Mouse (Mus musculus) kidney, postnatal 36 days (tissue): ENCODE results near the gene Arpp21.

Experiments
- DNase-seq, 2 experiments: peaks; one replicate each; pipeline ENCODE4 v3.0.0; 2021 to 2022; ENCODE audit warnings: mixed read lengths in 2 of 2

Arpp21 gene

DNA sequence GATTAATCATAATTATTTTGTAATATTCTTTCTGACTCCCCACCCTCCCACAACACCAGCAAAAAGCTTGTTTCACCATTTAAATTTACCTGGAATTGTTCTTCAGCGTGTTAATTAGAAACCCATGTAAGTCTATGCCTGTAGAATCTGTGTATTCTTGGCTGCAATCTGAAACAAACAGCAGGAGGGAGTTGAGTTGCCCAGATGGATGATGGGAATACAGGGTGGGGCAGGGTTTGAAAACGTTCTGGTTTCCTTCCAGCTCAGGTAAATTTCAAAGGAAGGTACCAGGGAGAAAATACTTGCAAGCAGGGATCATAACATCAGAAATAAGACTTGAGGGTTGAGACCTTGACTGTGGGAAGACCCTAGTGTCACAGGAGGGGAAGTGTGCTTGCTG is 58.2 kb downstream of the Arpp21 start:
- no peak for DNase-seq

DNA sequence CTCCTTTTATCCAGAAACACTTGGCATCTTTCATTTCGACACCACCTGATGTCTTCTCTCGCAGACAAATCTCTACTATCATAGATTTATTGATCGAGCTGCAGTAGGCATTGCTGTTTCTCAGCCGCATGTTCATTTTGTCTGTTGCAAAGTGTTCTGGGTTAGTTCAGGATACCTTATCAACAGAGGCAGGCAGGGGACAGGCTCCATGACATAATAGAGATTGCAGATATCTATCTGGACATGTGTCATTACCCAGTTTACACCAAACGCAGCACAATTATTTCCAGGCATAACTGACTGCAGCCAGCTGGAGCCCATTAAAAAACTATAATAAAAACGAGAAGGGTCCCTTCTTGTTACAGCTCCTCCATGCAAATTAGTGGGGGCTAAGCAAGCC is 59.4 kb downstream of the Arpp21 start:
- no peak for DNase-seq

DNA sequence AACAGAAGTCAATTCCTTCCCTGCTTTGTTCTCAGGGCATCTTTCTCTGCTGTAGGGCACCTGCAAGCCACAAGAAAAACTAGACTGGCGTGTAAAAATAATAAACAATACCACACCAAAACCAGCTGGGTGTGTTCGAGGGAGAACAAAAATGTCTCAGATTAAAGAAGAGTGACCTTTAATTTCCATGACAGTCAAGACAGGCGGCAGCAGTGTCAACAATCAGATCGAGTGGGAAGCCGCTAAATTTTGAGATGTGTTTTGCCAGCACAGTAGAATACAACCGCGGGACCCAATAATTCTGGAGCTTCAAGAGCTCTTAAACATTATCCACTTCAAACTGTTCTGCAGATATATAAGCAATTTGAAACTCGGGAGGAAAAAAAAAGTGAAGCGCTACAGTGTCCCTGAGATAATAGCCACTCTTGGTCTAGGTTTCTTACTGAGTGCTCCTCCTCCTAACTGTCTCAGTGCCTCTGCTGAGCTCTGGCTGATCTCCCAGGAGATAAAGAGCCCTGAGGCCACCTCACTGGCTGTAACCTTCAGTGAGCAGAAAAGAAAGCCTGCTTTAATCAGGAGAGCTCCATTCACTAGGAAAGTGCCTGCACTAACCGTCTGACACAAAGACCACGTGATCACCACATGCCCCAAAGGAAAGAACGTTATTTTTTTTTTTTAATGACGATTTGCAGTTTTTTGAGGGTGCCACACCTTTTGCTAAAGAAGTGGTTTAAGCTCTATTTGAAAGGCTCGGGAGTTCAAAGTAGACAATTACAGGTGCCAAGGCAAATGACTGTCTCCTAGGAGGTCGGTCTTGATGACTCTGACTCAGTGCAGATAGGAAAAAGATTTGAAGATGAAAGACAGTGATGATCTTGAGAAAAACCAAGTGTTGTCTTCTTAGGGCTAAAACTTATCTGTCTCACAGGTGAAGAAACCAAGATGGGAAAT is 61.1 kb downstream of the Arpp21 start:
- DNase-seq = peak; percentile 7 to 8

DNA sequence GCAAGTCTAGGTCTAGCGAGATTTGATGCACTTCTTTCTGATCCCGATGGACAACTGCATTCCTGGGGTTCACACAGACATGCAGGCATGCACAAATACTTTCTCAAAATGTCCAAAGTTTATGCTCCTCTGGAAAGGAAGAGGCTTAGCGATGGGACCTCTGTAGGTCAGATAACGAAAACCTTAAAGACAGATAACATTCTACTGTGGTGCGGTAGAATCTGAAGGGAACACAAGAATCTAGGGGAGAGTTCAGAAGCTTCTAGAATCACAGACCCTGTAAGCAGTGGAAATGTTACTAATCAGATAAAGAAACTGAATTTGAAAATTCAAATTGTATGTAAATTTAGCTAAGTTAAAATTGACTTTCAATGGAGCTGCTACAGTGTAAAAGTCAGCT is 62.0 kb downstream of the Arpp21 start:
- no peak for DNase-seq

DNA sequence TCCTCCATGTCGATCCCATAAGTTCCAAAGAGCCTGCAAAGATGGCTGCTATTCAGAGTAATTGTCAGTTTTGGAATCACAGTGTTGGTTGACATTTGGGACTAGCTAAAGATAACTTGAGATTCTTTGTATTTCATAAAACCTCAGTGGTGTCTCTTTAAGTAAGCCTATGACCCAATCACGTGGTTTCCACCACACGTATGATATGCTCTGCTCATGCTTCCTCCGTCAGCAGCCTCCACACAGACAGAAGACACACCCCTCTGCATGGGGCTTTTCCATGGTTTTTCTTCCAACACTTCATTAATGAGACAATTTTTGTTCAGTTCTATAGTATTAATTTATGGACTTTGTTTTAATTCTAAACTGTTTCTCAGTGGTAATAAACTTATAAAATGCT is 71.1 kb downstream of the Arpp21 start:
- no peak for DNase-seq

DNA sequence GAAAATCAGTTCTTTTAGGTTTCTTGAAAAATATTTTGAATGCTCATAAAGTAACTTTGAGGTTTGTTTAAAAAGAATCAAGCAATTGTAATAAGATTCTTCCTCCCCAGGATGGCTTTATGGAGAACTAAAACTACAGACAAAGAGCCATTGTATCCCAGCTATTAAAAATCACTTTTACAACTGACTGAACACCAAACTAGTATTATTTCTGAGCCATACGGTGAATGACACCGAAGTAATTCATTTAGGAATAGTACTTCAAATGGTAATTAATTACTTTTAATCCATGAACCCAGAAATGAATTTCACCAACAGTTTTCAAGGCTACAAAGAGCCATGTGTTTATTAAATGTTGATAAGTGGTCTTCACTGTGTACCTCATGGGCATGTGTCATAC is 74.8 kb downstream of the Arpp21 start:
- no peak for DNase-seq

DNA sequence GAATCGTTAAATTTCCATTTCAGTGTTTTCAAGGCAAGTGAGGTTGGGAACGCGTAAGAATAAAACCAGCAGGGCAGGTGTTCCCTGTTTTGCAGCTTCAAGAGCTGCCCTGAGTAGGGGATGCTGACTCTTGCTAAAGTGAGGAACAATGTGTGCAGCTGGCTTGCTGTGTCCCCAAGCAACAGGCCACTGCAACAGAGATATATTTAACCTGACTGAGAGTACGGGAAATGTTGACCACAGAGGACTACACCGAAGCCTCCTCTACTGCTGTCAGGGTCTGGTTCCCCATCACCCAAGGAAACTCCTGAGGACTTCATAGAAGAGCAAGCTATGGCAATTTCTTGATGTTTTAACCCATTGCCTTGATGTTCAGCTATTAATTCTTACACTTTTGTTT is 81.8 kb downstream of the Arpp21 start:
- no peak for DNase-seq

DNA sequence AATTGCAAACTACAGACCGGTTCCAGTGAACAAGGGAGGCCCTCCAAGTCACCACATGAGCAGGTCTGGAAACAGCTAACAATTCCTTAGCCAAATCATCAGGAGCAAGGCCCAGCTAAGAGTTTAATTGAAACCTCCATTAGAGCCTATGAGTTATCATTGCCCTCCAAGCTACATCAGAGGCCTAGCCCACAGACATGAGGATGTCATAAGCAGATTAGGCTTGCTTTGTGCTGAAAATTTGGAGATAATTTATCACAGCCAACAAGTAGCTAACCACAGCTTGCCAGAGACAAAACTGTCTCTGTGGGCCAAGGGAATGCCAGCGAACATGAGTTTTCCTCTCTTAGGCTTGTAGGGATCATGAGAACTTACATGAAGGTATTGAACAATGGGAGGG is 83.0 kb downstream of the Arpp21 start:
- DNase-seq = no peak

DNA sequence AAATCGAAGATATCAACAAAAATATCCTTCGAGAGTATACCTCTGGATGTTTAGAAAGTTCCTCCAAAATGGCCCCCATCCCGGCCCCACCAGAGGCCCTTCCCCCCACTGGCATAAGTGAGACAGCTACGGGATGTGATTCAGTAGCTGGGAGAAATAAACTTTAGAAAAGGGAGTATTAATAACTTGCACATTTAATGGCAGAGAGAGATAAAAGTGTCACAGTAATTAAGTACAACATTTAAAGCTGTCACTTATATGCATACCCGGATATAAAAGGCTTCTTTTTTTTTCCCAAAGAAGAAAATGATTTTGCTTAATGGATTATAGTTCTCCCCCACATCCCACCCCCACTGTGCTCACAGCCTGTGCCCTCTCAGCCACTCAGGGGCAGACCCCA is 84.6 kb downstream of the Arpp21 start:
- DNase-seq = no peak

DNA sequence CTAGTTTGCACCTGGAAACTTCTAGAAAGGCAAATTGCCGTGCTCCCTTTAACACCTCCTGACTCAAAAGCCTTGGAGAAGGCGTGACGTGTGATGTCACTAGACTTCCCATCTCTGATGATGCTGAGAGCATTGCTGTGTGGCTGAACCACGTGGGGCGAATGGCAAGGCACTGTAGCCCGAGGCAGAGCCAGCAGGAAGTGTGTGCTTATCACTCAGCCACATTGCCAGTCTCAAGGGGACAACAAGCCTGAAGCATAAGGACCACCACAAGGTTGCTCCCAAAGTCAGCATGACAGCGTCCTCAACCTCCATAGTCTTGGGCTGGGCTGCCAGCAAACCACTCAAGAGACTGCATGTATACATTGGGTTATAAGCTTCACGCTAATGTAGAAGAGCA is 95.1 kb downstream of the Arpp21 start:
- no peak for DNase-seq

DNA sequence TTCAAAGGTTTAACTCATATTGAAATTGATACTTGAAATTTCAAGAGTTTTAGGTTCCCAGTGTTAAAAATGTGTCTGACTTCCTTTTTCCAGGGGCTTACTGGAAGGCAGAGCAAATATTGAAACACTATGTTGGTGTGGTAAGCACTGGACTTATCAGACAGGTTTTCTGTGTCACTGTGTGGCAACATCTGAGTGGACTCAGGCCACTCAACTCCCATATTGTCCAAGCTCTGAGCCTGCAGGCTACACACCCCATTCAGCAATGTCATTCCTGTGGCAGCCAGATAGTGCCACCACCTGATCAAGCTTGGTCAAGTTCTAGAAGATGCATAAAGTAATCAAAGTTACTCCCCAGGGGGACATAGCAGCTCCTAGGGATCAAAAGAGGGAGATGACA is 97.9 kb downstream of the Arpp21 start:
- DNase-seq = no peak

DNA sequence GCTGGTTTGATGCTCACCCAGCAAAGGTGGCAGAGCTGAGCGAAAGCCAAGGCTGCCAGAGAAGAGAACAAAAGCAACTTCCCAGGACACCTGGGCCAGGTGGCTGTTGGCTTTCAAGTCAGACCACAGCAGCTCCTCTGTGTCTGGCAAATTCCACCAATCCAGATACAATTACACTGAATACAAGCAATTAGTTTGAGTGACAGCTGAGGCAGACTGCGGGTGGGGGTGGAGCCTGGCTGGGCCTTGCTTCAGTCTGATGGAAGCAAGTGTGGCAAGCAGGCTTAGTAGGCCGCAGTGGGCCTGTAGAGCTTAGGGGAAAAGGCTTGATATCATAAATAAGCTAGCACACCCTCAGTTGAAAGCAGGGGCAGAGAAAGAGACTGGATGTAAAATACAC is 104.9 kb downstream of the Arpp21 start:
- no peak for DNase-seq

DNA sequence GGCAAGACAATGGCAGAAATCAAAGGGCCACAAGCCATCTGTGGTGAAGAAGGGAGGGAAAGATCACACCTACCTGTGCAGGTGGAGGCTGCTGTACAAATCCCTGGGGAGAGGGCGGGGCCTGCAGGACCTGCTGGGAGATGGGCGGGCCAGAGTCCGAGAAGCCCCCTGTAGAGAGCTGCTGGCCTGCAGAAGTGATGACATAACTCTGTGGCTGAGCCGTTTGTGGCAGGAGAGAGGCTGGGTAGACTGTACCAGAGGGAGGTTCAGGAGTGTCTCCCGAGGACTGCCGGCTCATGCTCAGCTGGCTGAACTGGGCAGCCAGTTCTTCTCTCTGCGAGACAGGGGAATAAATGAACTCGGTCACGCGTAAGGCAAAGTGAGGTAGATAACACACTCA is 111.1 kb downstream of the Arpp21 start:
- DNase-seq = no peak

DNA sequence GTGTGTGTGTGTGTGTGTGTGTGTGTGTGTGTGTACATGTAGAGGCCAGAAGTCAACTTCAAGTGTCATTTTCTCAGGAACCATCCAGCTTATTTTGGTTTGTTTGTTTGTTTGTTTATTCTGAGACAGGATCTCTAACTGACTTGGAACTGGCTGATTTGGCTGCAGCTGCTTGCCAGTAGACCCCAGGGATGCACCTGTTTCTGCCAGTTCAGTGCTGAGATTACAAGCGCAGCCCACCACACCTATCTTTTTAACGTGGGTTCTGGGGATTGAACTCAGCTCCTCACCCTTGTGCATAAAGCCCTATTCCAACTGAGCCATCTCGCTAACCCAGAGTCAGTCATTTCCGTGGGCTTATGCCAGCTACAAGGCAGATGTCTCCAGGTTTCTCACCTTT is 111.6 kb downstream of the Arpp21 start:
- DNase-seq = no peak

DNA sequence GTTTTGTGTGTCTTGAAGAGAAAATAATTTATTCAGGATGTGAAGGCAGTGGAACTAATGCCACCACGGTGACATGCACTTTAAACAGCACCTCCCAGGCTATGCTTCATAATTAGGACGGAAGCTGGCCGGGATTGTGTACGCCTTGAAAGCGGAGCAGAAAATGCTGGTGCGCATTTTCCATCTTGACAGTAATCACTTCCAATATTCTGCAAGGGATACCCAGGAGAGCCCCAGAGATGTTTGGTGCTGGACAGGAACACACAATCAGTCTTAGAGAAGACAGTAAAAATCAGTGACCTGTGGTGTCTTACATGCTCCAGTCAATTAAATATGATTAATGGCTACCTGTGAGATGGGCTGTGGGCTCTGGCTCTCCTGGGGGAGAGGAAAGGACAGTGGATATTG is 112.3 kb downstream of the Arpp21 start:
- no peak for DNase-seq

DNA sequence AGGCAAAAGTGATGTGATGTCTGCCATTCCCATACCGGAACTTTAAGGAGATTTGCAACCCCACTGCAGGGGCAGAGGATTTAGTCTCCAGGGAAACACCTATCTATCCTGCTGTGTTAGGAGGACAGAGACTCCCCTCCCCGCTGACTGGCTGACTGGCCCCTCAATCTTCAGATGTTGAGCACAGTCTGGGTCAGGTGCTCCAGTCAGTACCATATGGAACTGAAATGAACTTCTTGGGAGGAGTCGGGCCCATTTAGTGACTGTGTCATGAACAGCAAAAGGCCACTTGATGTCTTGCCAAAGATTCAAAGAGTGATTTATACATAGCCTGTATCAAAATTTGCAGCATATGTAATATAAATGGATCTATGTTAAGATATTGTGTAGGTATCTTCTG is 116.2 kb downstream of the Arpp21 start:
- DNase-seq = no peak

DNA sequence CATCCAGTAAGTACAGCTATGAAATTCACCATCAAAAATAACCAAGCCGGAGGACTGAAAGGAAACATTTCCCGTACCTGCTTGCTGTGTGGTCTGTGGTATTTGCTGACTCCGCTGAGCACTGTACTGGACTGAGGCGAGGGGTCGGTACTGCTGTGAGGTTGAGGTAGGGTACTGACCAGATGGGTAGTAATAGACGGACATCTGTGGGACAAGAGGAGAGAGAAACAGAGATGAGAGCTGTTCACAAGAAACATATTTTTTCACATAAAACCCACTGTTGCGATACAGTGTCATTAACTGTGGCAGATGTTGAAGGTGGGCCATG is 116.7 kb downstream of the Arpp21 start:
- no peak for DNase-seq

DNA sequence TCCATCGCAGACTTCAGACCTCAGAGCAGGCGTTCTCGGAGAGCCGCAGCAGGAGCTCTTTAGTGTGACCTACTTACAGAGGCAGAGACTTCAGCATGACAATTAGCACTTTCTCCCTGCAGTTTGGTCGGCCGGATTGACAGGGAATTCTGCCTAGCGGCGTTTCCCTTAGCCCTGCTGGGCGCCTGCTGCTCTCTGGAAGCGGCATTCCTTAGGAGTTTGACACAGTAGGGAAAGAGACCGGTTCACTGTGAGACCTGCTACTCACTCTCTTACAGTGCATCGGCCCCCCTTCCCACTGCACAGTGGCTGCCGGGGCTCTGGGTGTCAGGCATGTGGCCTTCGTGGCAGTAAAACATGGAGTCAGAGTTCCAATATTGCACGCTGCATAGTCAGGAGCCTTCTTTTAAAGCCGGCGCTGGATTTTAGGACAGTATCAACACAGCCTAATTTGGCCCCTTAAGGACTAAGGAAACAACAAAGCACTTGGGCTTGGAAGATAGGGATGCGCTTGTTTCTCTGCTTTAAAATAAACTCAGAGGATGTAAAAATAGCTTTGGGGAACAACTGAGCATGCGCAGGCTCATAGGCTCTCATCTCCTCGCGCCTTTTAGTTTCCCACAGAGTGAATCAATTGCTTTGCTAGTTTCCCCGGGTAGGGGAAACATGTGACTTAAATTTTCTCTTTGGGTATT is 117.2 kb downstream of the Arpp21 start:
- DNase-seq = peak in 1 of 2 experiments; percentile 1

DNA sequence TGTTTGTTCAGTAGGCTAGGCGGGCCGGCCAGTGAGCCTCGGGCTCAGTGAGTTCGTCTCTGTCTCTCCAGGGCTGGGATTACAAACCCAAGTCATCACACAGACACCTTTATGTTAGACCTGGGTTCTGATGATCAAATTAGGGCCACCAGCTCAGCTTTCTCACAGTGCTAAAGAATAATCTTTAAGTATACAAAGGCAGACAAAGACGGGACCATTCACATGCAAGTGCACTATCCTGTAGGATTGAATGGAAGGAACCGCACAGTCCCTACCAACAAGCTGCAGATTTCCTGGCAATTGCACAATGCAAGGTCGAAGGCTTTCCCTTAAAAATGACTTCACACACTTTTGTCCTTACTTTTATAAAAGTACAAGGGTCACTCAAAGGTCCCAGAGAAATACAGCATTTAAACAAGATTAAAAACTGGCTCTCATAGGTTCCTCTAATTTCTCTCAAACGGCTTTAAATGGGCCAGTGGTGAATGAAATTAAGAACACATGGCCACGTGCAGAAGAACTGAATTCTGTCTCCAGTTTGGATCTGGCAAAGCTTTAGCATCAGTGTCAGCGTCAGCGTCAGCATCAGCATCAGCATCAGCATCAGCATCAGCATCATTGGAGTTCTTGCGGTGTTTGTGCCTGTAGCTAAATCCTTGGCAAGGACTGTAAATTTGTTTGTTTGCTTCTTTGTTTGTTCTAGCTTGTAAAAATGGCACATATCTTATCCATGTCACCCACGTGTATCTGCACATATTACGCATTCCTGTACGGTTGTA is 117.9 kb downstream of the Arpp21 start:
- no peak for DNase-seq

DNA sequence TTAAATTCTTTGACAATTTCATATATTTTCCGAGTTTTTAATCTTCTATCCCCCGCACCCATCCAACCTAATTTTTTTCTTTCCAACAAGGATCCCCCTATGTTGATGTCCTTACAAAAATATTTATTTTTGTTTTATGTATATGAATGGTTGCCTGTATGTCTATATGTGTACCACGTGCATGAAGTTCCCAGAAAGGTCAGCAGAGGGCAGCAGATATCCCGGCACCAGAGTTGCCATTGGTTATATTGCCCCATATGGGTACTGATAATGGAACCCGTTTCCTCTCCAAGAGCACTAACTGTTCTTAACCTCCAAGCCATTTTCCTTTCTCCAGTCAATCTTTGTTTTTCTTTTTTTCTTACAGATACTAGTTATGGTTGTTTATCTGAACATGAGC is 124.1 kb downstream of the Arpp21 start:
- DNase-seq = peak in 1 of 2 experiments; percentile 15

DNA sequence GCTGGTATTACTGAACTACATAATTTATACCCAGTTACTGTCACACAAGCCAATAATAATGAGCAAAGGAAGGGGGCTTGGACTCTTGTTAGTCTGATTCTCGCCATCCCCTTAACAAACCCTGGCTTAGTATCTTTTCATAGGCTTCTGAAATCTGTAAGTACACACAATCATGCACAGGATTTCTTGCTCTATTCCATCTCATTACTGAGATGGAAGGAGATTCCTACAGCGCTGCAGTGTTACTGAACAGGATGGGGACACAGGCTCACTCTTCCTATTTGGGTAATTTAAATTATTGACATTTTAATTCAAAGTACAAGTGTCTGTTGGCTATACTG is 132.9 kb downstream of the Arpp21 start:
- DNase-seq = no peak

DNA sequence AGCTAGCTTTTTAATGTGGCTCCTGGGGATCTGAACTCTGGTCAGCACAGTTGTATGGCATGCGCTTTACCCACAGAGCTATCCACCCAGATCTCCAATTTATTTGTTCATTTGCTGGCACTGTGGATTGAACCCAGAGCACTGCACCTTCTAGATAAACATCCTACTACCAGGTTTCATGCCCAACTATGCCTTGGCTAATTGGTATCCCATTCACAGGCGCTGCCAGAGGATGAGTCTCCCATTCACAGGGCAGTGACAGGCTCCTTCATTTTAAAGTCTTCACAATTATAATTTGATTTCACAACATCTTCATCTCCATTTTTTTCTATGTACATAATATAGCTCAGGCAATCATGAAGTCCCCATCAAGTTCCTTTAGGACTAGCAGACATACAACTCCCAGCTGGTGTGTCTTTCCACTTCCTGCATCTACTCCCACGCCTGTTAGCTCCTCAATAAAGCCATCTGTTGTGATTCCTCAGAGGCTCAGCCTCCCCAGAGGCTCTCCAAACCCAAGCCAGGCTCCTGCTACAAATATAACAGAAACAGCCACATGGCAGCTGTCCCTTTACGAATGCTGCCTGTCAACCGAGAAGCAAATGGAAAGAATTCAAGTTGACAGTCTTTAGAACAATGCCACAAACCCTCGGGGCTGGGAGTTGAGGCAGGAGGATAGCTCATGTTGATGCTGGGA is 133.4 kb downstream of the Arpp21 start:
- no peak for DNase-seq
